Mouse (Mus musculus) myocyte (in vitro differentiated cells): ENCODE results near the gene Kri1. TPM values are rescaled to one million over a fixed set of nuclear protein-coding genes. Genes with fewer than 3 reads are reported as not detected.
A peak's percentile ranks its signal among the peaks of the same experiment; 100 is the strongest.

Source experiments
- H3K27me3 ChIP-seq: one replicate; pipeline ENCODE4 v1.6.1; 2011; ENCODE audit not compliant: control insufficient read depth, insufficient read depth, insufficient read length
- H3K36me3 ChIP-seq: one replicate; pipeline ENCODE4 v1.6.1; 2011; ENCODE audit not compliant: control insufficient read depth, insufficient read depth
- H3K4me2 ChIP-seq: one replicate; pipeline ENCODE4 v1.6.1; 2011; ENCODE audit warnings: low read depth, control low read depth
- H3K4me3 ChIP-seq: one replicate; pipeline ENCODE4 v1.5.1; 2011; ENCODE audit warnings: mild to moderate bottlenecking, control low read depth, moderate library complexity
- H3K79me2 ChIP-seq: one replicate; pipeline ENCODE4 v1.6.1; 2011; ENCODE audit not compliant: control insufficient read depth, insufficient read depth
- H3ac ChIP-seq: one replicate; pipeline ENCODE4 v1.6.1; 2011; ENCODE audit not compliant: control insufficient read depth, insufficient read length
- CEBPB ChIP-seq: IDR thresholded peaks from 2 replicates; pipeline ENCODE4 v1.6.1; 2011; ENCODE audit warnings: mild to moderate bottlenecking, moderate library complexity; ENCODE audit not compliant: poor library complexity, insufficient read depth, severe bottlenecking
- E2F4 ChIP-seq: IDR thresholded peaks from one replicate; pipeline ENCODE4 v1.6.1; 2011; ENCODE audit warnings: mild to moderate bottlenecking, control low read depth, moderate library complexity; ENCODE audit not compliant: insufficient read depth
- MAX ChIP-seq: IDR thresholded peaks from one replicate; pipeline ENCODE4 v1.6.1; 2011; ENCODE audit warnings: low read depth, mild to moderate bottlenecking, control low read depth
- MYOD1 ChIP-seq, 3 experiments: IDR thresholded peaks; one replicate each; pipeline ENCODE4 v1.6.1; 2011; ENCODE audit warnings: control low read depth in 2 of 3, low read depth in 2 of 3, mild to moderate bottlenecking in 2 of 3, moderate library complexity in 1 of 3; ENCODE audit not compliant: insufficient read length in 2 of 3, control insufficient read depth in 1 of 3
- MYOG ChIP-seq, 3 experiments: IDR thresholded peaks; one replicate each; pipeline ENCODE4 v1.6.1; 2011; ENCODE audit warnings: control low read depth in 2 of 3, low read depth in 2 of 3, mild to moderate bottlenecking in 2 of 3; ENCODE audit not compliant: insufficient read length in 2 of 3, control insufficient read depth in 1 of 3, insufficient read depth in 1 of 3
- POLR2A ChIP-seq: IDR thresholded peaks from one replicate; pipeline ENCODE4 v1.6.1; 2011; ENCODE audit warnings: low read depth, mild to moderate bottlenecking, control low read depth, moderate library complexity; ENCODE audit not compliant: insufficient read length
- POLR2AphosphoS2 ChIP-seq: IDR thresholded peaks from one replicate; pipeline ENCODE4 v1.6.1; 2011; ENCODE audit warnings: low read depth, control low read depth; ENCODE audit not compliant: insufficient read length
- REST ChIP-seq: IDR thresholded peaks from one replicate; pipeline ENCODE4 v1.6.1; 2011; ENCODE audit warnings: mild to moderate bottlenecking, control low read depth, moderate library complexity; ENCODE audit not compliant: insufficient read depth, insufficient read length
- SRF ChIP-seq: IDR thresholded peaks from one replicate; pipeline ENCODE4 v1.6.1; 2011; ENCODE audit warnings: low read depth; ENCODE audit not compliant: control insufficient read depth, insufficient read length
- TCF12 ChIP-seq: IDR thresholded peaks from one replicate; pipeline ENCODE4 v1.6.1; 2011; ENCODE audit warnings: mild to moderate bottlenecking, control low read depth; ENCODE audit not compliant: poor library complexity, insufficient read depth, severe bottlenecking
- TCF3 ChIP-seq: IDR thresholded peaks from one replicate; pipeline ENCODE4 v1.6.1; 2011; ENCODE audit warnings: low read depth, control low read depth; ENCODE audit not compliant: insufficient read length
- USF1 ChIP-seq: IDR thresholded peaks from one replicate; pipeline ENCODE4 v1.6.1; 2011; ENCODE audit warnings: low read depth, mild to moderate bottlenecking, control low read depth, moderate library complexity
- polyA plus RNA-seq: library from polyadenylated mRNA; unstranded; fragments of >200 nt; fragmentation: generic; extraction: Trizol; gene quantifications from one replicate; pipeline ENCODE4 v1.2.1, GENCODE M21; 2012; ENCODE audit warnings: missing spikeins

Kri1 gene
- polyA plus RNA-seq, 1 experiment = 31.4 TPM

- no peaks in the 10 kb centered on the region for H3K79me2 ChIP-seq
- H3K4me3 ChIP-seq = no peak overlapping the region
- H3ac ChIP-seq = no peak overlapping the region
- H3K27me3 ChIP-seq = peaks cover 25% of the 10 kb centered on the region
- no peak for TF ChIP-seq MYOD1 (IDR thresholded peaks at IDR 0.05; ENCODE audit: control insufficient read depth in 1 of 3, insufficient read length in 2 of 3, low read depth in 2 of 3)
- no peak for TF ChIP-seq TCF12
- TF ChIP-seq POLR2AphosphoS2 = no peak
- TF ChIP-seq TCF3 = no peak
- TF ChIP-seq SRF = no peak
- TF ChIP-seq CEBPB = no peak
- no peak for TF ChIP-seq USF1
- no peak for TF ChIP-seq E2F4
- TF ChIP-seq REST = no peak
- no peak for TF ChIP-seq MYOG (IDR thresholded peaks at IDR 0.05; ENCODE audit: control insufficient read depth in 1 of 3, insufficient read depth in 1 of 3, insufficient read length in 2 of 3, low read depth in 2 of 3)
- no peak for TF ChIP-seq POLR2A
- TF ChIP-seq MAX = no peak
- H3K4me2 ChIP-seq = no peak overlapping the region
- no peaks in the 10 kb centered on the region for H3K36me3 ChIP-seq
These were observed 41.4 kb downstream of the Kri1 start for GRCm38 (mm10) chr9:21246342-21246741.

GRCm38 (mm10) chr9:21245113-21245487, 42.7 kb downstream of the Kri1 start:
- no peaks in the 10 kb centered on the region for H3K36me3 ChIP-seq
- TF ChIP-seq MYOG (IDR thresholded peaks at IDR 0.05; ENCODE audit: control insufficient read depth in 1 of 3, insufficient read depth in 1 of 3, insufficient read length in 2 of 3, low read depth in 2 of 3) = no peak
- no peak for TF ChIP-seq E2F4
- no peak for TF ChIP-seq USF1
- no peak for TF ChIP-seq SRF
- TF ChIP-seq TCF12 = no peak
- TF ChIP-seq POLR2AphosphoS2 = no peak
- no peak for TF ChIP-seq TCF3
- no peak for TF ChIP-seq MAX
- no peak for TF ChIP-seq MYOD1 (IDR thresholded peaks at IDR 0.05; ENCODE audit: control insufficient read depth in 1 of 3, insufficient read length in 2 of 3, low read depth in 2 of 3)
- TF ChIP-seq REST = no peak
- no peak for TF ChIP-seq POLR2A
- TF ChIP-seq CEBPB = no peak
- H3K79me2 ChIP-seq = no peaks in the 10 kb centered on the region
- H3ac ChIP-seq = no peak overlapping the region
- no peak overlapping the region for H3K4me3 ChIP-seq
- H3K4me2 ChIP-seq = no peak overlapping the region
- H3K27me3 ChIP-seq = peaks cover 25% of the 10 kb centered on the region

- Histone ChIP-seq H3K4me2 (no peak overlapping the region), H3K4me3 (no peak overlapping the region), H3K27me3 (peaks cover 25% of the 10 kb centered on the region), H3ac (peak overlapping the region; percentile 49), H3K36me3 (no peaks in the 10 kb centered on the region), H3K79me2 (no peaks in the 10 kb centered on the region)
- TF ChIP-seq USF1 (no peak), POLR2AphosphoS2 (no peak)
These were observed 43.2 kb downstream of the Kri1 start for GRCm38 (mm10) chr9:21244428-21245112.

GRCm38 (mm10) chr9:21243826-21244427, 43.8 kb downstream of the Kri1 start:
- H3ac ChIP-seq = peak overlapping the region; percentile 49
- no peaks in the 10 kb centered on the region for H3K36me3 ChIP-seq
- no peak overlapping the region for H3K4me3 ChIP-seq
- no peak overlapping the region for H3K4me2 ChIP-seq
- no peaks in the 10 kb centered on the region for H3K79me2 ChIP-seq
- TF ChIP-seq SRF (no peak), MYOG (IDR thresholded peaks at IDR 0.05; ENCODE audit: control insufficient read depth in 1 of 3, insufficient read depth in 1 of 3, insufficient read length in 2 of 3, low read depth in 2 of 3) (no peak), POLR2A (no peak), TCF12 (no peak), POLR2AphosphoS2 (no peak), REST (no peak), CEBPB (no peak), MYOD1 (IDR thresholded peaks at IDR 0.05; ENCODE audit: control insufficient read depth in 1 of 3, insufficient read length in 2 of 3, low read depth in 2 of 3) (no peak), MAX (no peak), E2F4 (no peak), TCF3 (no peak), USF1 (no peak)
- H3K27me3 ChIP-seq = peaks cover 25% of the 10 kb centered on the region

- Histone ChIP-seq H3K4me2 (no peak overlapping the region), H3K4me3 (no peak overlapping the region), H3K79me2 (peaks cover 17% of the 10 kb centered on the region), H3K36me3 (no peaks in the 10 kb centered on the region), H3ac (no peak overlapping the region), H3K27me3 (peaks cover 22% of the 10 kb centered on the region)
- no peak for TF ChIP-seq MAX
- TF ChIP-seq CEBPB = no peak
- TF ChIP-seq POLR2A = no peak
- TF ChIP-seq SRF = no peak
- TF ChIP-seq TCF3 = no peak
- TF ChIP-seq E2F4 = no peak
- no peak for TF ChIP-seq POLR2AphosphoS2
- no peak for TF ChIP-seq MYOG (IDR thresholded peaks at IDR 0.05; ENCODE audit: control insufficient read depth in 1 of 3, insufficient read depth in 1 of 3, insufficient read length in 2 of 3, low read depth in 2 of 3)
- TF ChIP-seq REST = no peak
- no peak for TF ChIP-seq MYOD1 (IDR thresholded peaks at IDR 0.05; ENCODE audit: control insufficient read depth in 1 of 3, insufficient read length in 2 of 3, low read depth in 2 of 3)
- TF ChIP-seq TCF12 = no peak
- TF ChIP-seq USF1 = no peak
These were observed 46.4 kb downstream of the Kri1 start for GRCm38 (mm10) chr9:21241343-21241742.
